Mouse (Mus musculus) T-cell, adult 66 days (primary cell): ENCODE measurements around the gene Gm4846. TPM values are rescaled to one million over a fixed set of nuclear protein-coding genes. Genes with fewer than 3 reads are reported as not detected.

Experiments
- total RNA-seq, 2 experiments: library from RNA; stranded (reverse); gene quantifications; 3 replicates in 1 of 2; 4 replicates in 1 of 2; pipeline ENCODE4 v1.2.4; 2023

Gene Gm4846
- total RNA-seq, result not detected

DNA sequence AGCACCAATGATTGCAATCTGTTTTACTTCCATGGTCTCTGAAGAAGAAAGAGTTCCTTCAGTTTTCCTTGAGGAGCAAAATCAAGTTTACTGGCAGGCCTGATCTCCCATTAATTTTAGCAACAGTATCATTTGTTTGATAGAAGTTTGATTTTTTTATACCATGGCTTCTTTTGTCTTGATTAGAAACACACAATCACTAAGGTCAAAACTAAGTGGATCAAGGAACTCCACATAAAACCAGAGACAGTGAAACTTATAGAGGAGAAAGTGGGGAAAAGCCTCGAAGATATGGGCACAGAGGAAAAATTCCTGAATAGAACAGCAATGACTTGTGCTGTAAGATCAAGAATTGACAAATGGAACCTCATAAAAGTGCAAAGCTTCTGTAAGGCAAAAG is at the start of gene Gm4846:
Gm4846 (minus strand) TSS at position 101 of the 400 bp plus-strand sequence.

Other genes with a start within 250 kb of the Gm4846 start
- under 1 TPM; 0.23 to 0.47 TPM for gene Ildr2, start 243.4 kb downstream of the Gm4846 start, total RNA-seq
- 10 to 100 TPM; 29.9 to 31.9 TPM for gene Tada1, start 118.5 kb downstream of the Gm4846 start, total RNA-seq
- gene Pogk, start 87.7 kb downstream of the Gm4846 start, total RNA-seq, result 10 to 100 TPM; 14.0 to 17.0 TPM
- not detected for gene Gm4847, start 150.1 kb upstream of the Gm4846 start, total RNA-seq
- gene Fmo9, start 184.3 kb upstream of the Gm4846 start, total RNA-seq, result not detected